Mouse (Mus musculus): ENCODE results near the gene Ropn1l. TPM values are rescaled to one million over a fixed set of nuclear protein-coding genes. Genes with fewer than 3 reads are reported as not detected.

Gene Ropn1l
- polyA plus RNA-seq (2017; shearing (Covaris generic)) = 0.67 TPM

GRCm38 (mm10) chr15:31453098-31453916, at the start of gene Ropn1l:
TSS of gene Ropn1l (minus strand) at chr15:31453737.

Other genes with a start within 250 kb of the Ropn1l start
- gene Dap, start 229.4 kb downstream of the Ropn1l start, polyA plus RNA-seq (2017; shearing (Covaris generic)) = 69.6 TPM
- gene Ankrd33b, start 86.0 kb downstream of the Ropn1l start, polyA plus RNA-seq (2017; shearing (Covaris generic)) = 1.5 TPM
- 11.7 TPM for gene March6, start 77.3 kb upstream of the Ropn1l start, polyA plus RNA-seq (2017; shearing (Covaris generic))
- not detected for gene Cmbl, start 111.7 kb upstream of the Ropn1l start, polyA plus RNA-seq (2017; shearing (Covaris generic))
- gene Cct5, start 148.1 kb upstream of the Ropn1l start, polyA plus RNA-seq (2017; shearing (Covaris generic)) = 275 TPM
- 11.2 TPM for gene Fam173b, start 148.1 kb upstream of the Ropn1l start, polyA plus RNA-seq (2017; shearing (Covaris generic))